Mouse (Mus musculus) liver, embryonic 11.5 days (tissue): Measurements from ENCODE around the gene Wdfy1. TPM values are rescaled to one million over a fixed set of nuclear protein-coding genes. Genes with fewer than 3 reads are reported as not detected.

ENCODE experiments used
- ATAC-seq: fragments of 200-750 bp; cut with Nextera tagmentation; replicated peaks from 2 replicates; pipeline ENCODE4 v1.8.0; 2017; ENCODE audit warnings: moderate number of reproducible peaks, mild to moderate bottlenecking, moderate TSS enrichment, moderate library complexity; ENCODE audit not compliant: low FRiP score
- DNase-seq: peaks from one replicate; pipeline ENCODE4 v3.0.0-alpha.2; 2017; ENCODE audit warnings: low spot score
- H3K27ac ChIP-seq: fragments of 300-500 bp; sonication (generic); 2 replicates; pipeline ENCODE4 v1.5.1; 2014; ENCODE audit warnings: mild to moderate bottlenecking, low read depth, low read length, control low read depth
- H3K27me3 ChIP-seq: fragments of 300-500 bp; sonication (generic); replicated peaks from 2 replicates; pipeline ENCODE4 v1.6.1; 2014; ENCODE audit warnings: low read length, mixed read lengths; ENCODE audit not compliant: control insufficient read depth, insufficient read depth
- H3K36me3 ChIP-seq: fragments of 300-500 bp; sonication (generic); 2 replicates; pipeline ENCODE4 v1.6.1; 2014; ENCODE audit warnings: mild to moderate bottlenecking, low read length, moderate library complexity, mixed read lengths; ENCODE audit not compliant: control insufficient read depth, insufficient read depth
- H3K4me1 ChIP-seq: fragments of 300-500 bp; sonication (generic); replicated peaks from 2 replicates; pipeline ENCODE4 v1.6.1; 2014; ENCODE audit warnings: low read length, mixed read lengths; ENCODE audit not compliant: control insufficient read depth, insufficient read depth
- H3K4me2 ChIP-seq: fragments of 300-500 bp; sonication (generic); 2 replicates; pipeline ENCODE4 v1.6.1; 2014; ENCODE audit warnings: mild to moderate bottlenecking, control low read depth, moderate library complexity
- H3K4me3 ChIP-seq: fragments of 300-500 bp; sonication (generic); 2 replicates; pipeline ENCODE4 v1.5.1; 2014; ENCODE audit warnings: low read depth, low read length, control low read depth
- H3K9ac ChIP-seq: fragments of 300-500 bp; sonication (generic); 2 replicates; pipeline ENCODE4 v1.6.1; 2014; ENCODE audit warnings: low read depth, low read length, control low read depth
- H3K9me3 ChIP-seq: fragments of 300-500 bp; sonication (generic); 2 replicates; pipeline ENCODE4 v1.6.1; 2016; ENCODE audit warnings: low read length, inconsistent platforms, mixed read lengths; ENCODE audit not compliant: control insufficient read depth
- WGBS: fragments of 180-500 bp; shearing (Covaris S2); extraction: QIAGEN DNeasy Blood & Tissue Kit; methylation state at CpG from one replicate; pipeline ENCODE4 v1.1.7; 2014; 5-methylcytosine and 5-hydroxymethylcytosine counted together
- polyA plus RNA-seq: library from polyadenylated mRNA; unstranded; fragments of >200 nt; fragmentation: Nextera tagmentation; extraction: Ambion mirVana; gene quantifications from 2 replicates; pipeline ENCODE4 v1.2.1, GENCODE M21; 2014

The Wdfy1 gene
- polyA plus RNA-seq, 1 experiment from 2014 or later = 28.2 TPM

DNA sequence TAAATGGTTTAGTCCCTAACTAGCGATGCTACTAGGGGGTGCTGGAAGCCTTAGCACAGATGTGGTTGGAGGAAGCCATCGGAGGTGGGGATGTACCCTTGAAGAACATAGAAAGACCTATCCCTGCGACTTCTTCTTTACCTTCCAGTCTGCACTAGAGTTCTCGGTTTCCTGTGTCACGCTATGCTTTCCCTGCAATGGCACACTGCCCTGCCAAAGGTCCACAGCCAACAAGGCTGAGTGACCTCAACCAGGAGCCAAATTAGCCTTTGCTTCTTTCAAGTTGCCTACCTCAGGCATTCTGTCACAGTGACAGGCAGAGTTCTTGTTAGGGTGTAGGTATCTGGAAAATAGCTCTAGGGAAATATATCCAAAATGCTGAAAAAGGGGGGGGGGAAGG lies 19.5 kb downstream of the Wdfy1 start:
- ATAC-seq = no peak
- no peak overlapping the region for H3K27ac ChIP-seq
- WGBS = 89% methylated on average over 5 of the region's 5 CpGs

DNA sequence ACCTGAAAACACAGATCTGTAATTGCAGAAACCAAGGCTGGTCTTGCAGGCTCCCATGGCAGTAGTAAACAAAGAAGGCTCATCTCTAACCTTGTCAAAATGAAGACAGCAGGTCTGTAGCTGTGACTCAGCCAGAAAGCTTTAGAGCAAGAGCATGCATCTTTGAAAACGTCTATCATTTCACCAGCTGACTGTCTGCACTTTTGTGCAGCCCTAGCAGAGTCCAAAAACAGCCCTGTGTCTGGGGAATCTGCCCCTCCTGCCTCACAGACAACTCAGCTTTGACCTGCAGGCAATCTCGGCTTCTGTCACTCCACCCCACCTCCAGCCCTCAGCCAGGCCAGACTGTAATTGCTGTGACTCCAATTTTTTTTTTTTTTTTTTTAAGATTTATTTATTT lies 20.6 kb downstream of the Wdfy1 start:
- H3K9ac ChIP-seq = no peak overlapping the region
- no peak overlapping the region for H3K27ac ChIP-seq
- no peak overlapping the region for H3K4me2 ChIP-seq
- H3K36me3 ChIP-seq = no peaks in the 10 kb centered on the region
- H3K4me3 ChIP-seq = no peak overlapping the region
- H3K4me1 ChIP-seq = peaks cover 11% of the 10 kb centered on the region; the same call in 1 of the 2 replicates
- DNase-seq = no peak
- no peaks in the 10 kb centered on the region for H3K9me3 ChIP-seq
- no peaks in the 10 kb centered on the region for H3K27me3 ChIP-seq
- 49% methylated on average over 2 of the region's 2 CpGs for WGBS
- no peak for ATAC-seq

More for the DNA sequence above, 19.5 kb downstream of the Wdfy1 start:
- Histone ChIP-seq H3K4me1 (peaks cover 11% of the 10 kb centered on the region), H3K9me3 (no peaks in the 10 kb centered on the region), H3K27me3 (no peaks in the 10 kb centered on the region), H3K9ac (no peak overlapping the region), H3K4me3 (no peak overlapping the region), H3K4me2 (no peak overlapping the region), H3K36me3 (no peaks in the 10 kb centered on the region)
- no peak for DNase-seq

DNA sequence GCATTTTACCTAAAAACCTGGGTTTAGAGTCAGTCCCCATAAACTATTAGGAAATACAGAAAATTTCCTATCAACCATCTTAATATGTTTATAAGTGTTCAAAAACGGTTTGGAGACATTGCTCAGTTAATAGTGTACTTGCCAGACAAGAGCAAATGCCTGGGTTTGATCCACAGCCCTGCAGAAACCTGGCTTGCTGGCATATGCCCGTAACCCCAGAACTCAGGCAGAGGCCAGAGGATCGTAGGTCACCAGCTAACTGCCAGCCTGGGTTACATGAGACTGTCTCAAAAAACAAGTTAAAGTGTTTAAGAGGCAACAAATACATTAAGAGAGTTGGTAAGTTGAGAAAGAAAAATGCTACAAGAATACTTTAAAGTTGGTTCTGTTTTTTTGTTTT lies 21.0 kb downstream of the Wdfy1 start:
- no peaks in the 10 kb centered on the region for H3K36me3 ChIP-seq
- H3K9me3 ChIP-seq = no peaks in the 10 kb centered on the region
- ATAC-seq (no peak), DNase-seq (no peak)
- H3K9ac ChIP-seq = no peak overlapping the region
- no peak overlapping the region for H3K4me3 ChIP-seq
- peaks cover 9% of the 10 kb centered on the region; the same call in 1 of the 2 replicates for H3K4me1 ChIP-seq
- H3K4me2 ChIP-seq = no peak overlapping the region
- WGBS = 82% methylated on average over 3 of the region's 3 CpGs
- H3K27me3 ChIP-seq = no peaks in the 10 kb centered on the region
- no peak overlapping the region for H3K27ac ChIP-seq

DNA sequence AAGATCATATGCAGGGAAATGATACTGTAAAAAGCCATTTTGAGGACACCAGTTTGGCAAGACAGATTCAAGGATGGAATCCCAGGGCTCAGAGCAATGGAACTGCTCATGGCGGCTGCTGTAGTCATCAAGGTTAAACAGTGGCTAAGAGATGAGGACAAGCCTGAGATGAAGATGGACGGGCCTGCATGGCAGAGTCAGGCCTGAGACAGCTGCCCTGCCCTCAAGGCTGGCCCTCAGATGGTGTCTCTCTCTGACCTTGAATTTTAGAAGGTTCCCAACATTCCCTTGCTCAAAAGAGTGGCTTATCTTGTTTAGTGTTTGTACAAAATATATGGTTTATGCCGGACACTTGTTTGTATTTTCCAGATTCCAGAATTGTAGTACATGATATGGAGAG lies 22.5 kb downstream of the Wdfy1 start:
- Histone ChIP-seq H3K27me3 (no peaks in the 10 kb centered on the region), H3K9me3 (no peaks in the 10 kb centered on the region), H3K4me1 (peaks cover 6% of the 10 kb centered on the region; the same call in 1 of the 2 replicates), H3K36me3 (no peaks in the 10 kb centered on the region), H3K9ac (no peak overlapping the region), H3K4me2 (no peak overlapping the region), H3K4me3 (no peak overlapping the region), H3K27ac (no peak overlapping the region)
- 90% methylated on average over 3 of the region's 3 CpGs for WGBS
- DNase-seq (no peak), ATAC-seq (no peak)

DNA sequence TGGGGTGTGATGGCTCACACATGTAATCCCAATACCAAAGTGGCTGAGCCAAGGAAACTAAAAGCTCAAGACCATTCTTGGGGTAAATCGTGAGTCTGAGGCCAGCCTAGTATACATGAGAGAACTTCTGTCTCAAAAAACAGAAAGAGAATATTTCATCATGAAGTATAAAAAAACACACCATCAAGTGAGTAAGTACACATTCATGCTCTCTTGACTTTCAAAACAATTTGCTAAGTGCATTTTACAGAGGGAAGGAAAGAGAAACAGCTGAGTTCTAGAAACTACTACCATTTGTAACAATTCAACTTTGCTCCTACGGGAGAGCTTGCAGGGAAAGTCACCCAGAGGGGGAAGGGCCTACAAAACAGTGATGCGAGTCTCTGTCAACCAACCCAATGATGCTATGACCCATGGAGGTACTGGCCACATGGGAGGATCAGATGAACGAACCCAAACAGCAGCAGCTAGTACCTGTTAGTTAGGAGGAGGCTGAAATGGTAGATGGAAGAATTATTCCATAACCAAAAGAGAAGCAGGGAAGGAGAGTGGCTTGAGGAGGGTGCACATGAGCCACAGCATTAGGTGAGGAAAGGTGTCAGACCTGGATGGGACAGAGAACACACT lies 23.1 kb downstream of the Wdfy1 start:
- 78% methylated on average over 4 of the region's 4 CpGs for WGBS
- H3K27me3 ChIP-seq = no peaks in the 10 kb centered on the region
- peaks cover 6% of the 10 kb centered on the region; the same call in 1 of the 2 replicates for H3K4me1 ChIP-seq
- ATAC-seq (no peak), DNase-seq (no peak)
- H3K9ac ChIP-seq = no peak overlapping the region
- no peak overlapping the region for H3K4me2 ChIP-seq
- no peak overlapping the region for H3K4me3 ChIP-seq
- H3K27ac ChIP-seq = no peak overlapping the region
- no peaks in the 10 kb centered on the region for H3K9me3 ChIP-seq
- no peaks in the 10 kb centered on the region for H3K36me3 ChIP-seq

DNA sequence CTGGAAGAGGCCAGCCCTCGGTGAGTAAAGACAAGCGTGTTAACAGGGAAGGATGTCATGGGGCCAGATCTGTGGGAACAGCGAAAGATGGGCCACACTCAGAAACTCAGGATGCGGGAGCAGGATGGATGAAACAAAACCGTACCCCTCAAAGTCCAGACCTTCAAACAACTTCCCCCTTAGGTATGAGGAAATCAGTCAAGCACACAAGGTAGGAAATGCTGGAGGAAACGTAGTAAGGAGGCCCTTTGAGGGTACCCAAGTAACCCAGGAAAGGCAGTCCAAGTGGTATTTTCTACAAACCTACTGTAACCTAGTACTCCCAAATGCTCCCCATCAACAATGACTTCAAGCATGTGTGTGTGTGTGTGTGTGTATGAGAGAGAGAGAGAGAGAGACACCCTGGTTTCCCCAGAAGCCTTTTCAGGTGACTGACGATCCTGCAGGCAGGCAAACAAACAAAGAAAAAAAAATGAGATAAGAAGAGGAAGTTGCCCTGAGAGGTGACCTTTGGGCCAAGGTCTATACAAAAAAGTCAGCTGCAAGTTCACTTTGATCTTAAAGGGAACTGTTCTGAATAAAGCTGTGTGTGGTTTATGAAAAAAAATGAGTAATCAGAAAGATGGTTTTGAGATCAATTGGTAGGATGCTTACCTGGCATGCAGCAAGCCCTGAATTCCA lies 23.8 kb downstream of the Wdfy1 start:
- Histone ChIP-seq H3K4me2 (no peak overlapping the region), H3K36me3 (no peaks in the 10 kb centered on the region), H3K4me3 (no peak overlapping the region), H3K4me1 (peaks cover 6% of the 10 kb centered on the region; the same call in 1 of the 2 replicates), H3K9me3 (no peaks in the 10 kb centered on the region), H3K27me3 (no peaks in the 10 kb centered on the region), H3K9ac (no peak overlapping the region), H3K27ac (peak overlapping the region; percentile 38; the same call in 1 of the 2 replicates)
- WGBS = 54% methylated on average over 7 of the region's 7 CpGs
- ATAC-seq (no peak), DNase-seq (no peak)

DNA sequence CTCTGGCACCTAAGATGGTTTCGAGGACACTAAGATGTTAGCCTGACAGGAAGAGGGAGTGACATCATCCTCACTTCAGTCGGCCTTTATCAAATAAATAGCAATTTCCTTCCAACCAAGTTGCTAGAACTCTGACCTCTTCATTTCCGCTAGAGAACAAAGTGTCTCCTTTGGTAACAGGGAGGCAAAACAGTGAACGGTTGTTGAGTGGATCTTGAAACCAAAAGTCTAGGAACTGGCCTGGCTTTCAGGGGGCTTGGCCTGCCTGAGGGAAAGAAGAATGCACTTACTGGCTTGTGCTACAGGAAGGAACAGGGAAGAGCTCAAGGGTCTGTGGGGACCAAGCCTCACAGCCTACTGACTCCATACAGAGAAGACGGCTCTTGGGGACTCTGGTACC lies 24.8 kb downstream of the Wdfy1 start:
- DNase-seq (no peak), ATAC-seq (peak; percentile 36; the same call in 1 of the 2 replicates)
- Histone ChIP-seq H3K9ac (no peak overlapping the region), H3K4me1 (peaks cover 6% of the 10 kb centered on the region; the same call in 1 of the 2 replicates), H3K27ac (peak overlapping the region; percentile 38; the same call in 1 of the 2 replicates), H3K36me3 (no peaks in the 10 kb centered on the region), H3K9me3 (no peaks in the 10 kb centered on the region), H3K4me3 (no peak overlapping the region), H3K27me3 (no peaks in the 10 kb centered on the region), H3K4me2 (no peak overlapping the region)
- WGBS = 55% methylated on average over 5 of the region's 5 CpGs

DNA sequence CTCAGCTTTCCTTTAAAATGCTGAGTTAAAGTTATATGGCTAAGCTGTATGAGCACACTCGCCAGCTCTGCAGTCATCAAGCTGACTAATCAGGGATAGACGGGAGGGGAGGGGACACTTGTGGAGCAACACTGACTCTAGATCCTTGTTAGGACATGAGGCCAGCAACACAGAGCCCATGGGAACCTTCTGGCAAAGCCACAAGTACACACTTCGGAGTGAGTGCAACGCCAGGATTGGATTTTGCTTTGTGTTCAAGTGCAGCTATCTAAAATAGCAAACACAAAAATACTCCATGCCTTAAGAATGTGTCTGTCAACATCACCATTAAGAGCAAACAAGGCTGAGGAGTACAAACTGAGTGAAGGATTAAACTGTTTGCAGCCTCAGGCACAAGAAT lies 29.9 kb downstream of the Wdfy1 start:
- Histone ChIP-seq H3K4me2 (no peak overlapping the region), H3K9ac (no peak overlapping the region), H3K4me1 (peaks cover 1% of the 10 kb centered on the region; the same call in 1 of the 2 replicates), H3K27me3 (no peaks in the 10 kb centered on the region), H3K27ac (no peak overlapping the region), H3K4me3 (no peak overlapping the region), H3K36me3 (no peaks in the 10 kb centered on the region), H3K9me3 (no peaks in the 10 kb centered on the region)
- WGBS = 81% methylated on average over 4 of the region's 4 CpGs
- DNase-seq (no peak), ATAC-seq (no peak)

DNA sequence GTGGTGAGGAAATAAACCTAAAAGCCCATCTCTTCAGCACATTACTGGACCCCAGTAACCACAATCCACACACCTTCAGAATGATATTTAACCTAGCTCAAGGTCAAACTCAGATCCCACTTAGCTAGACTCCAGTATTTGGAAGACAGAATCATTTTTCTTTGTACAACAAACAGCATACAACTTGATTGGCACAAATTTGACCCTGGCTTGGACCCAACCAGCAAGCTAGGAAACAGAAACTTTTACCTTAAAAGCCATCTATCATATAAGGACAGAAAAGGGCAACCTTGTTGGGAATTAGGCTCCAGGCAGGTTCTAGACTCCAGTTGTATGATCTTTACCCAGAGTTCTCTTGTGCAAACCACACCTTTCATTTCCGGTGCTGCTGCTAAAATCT lies 32.6 kb downstream of the Wdfy1 start:
- H3K9ac ChIP-seq = no peak overlapping the region
- no peaks in the 10 kb centered on the region for H3K9me3 ChIP-seq
- H3K27me3 ChIP-seq = no peaks in the 10 kb centered on the region
- ATAC-seq = no peak
- H3K36me3 ChIP-seq = no peaks in the 10 kb centered on the region
- H3K4me3 ChIP-seq = no peak overlapping the region
- no peak overlapping the region for H3K4me2 ChIP-seq
- 95% methylated on average over 1 of the region's 1 CpGs for WGBS
- no peak for DNase-seq
- H3K27ac ChIP-seq = no peak overlapping the region
- no peaks in the 10 kb centered on the region for H3K4me1 ChIP-seq
